Mouse (Mus musculus) small intestine, adult 2 months (tissue): ENCODE results near the gene Zfp827.

Source experiments
- CTCF ChIP-seq: fragments of 200-500 bp; IDR thresholded peaks from 2 replicates; pipeline ENCODE4 v1.5.1; 2012; ENCODE audit warnings: low read depth, mild to moderate bottlenecking, control low read depth, inconsistent platforms, low read length, moderate library complexity, mixed read lengths; ENCODE audit not compliant: insufficient replicate concordance, insufficient read length; ENCODE audit errors: extremely low read depth
- POLR2A ChIP-seq: fragments of 200-500 bp; IDR thresholded peaks from 2 replicates; pipeline ENCODE4 v1.6.1; 2012; ENCODE audit warnings: low read depth, mild to moderate bottlenecking, control low read depth, inconsistent platforms, low read length, moderate library complexity

- TF ChIP-seq CTCF (no peak), POLR2A (no peak)
Measured at GRCm38 (mm10) chr8:79081333-79081732, 53.1 kb downstream of the Zfp827 start.
